Mouse (Mus musculus) T-cell, adult 2 months (primary cell): Measurements from ENCODE around the gene Arntl2.

Experiments used
- DNase-seq: peaks from one replicate; pipeline ENCODE4 v3.0.0; 2022; ENCODE audit warnings: low spot score

The Arntl2 gene

DNA sequence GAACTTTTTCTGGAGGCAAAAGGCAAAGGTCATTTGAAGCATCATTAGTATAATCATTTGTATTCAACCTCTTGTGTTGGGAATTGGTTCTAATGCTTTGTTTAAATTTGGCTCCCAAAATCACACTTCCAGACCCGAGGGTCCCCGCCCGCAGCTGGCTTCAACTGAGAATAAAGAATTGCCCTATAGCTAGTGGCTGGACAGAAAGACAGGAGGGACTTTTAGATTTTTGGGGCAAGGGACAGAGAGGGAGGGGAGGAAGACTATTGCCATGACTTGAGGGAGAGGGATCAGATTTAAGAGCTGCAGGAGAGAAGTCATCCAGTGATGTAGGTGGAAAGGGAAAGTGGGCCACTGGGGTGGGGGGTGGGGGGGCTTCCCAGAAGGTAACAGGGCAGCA, 14.3 kb upstream of the Arntl2 start:
- DNase-seq = no peak

DNA sequence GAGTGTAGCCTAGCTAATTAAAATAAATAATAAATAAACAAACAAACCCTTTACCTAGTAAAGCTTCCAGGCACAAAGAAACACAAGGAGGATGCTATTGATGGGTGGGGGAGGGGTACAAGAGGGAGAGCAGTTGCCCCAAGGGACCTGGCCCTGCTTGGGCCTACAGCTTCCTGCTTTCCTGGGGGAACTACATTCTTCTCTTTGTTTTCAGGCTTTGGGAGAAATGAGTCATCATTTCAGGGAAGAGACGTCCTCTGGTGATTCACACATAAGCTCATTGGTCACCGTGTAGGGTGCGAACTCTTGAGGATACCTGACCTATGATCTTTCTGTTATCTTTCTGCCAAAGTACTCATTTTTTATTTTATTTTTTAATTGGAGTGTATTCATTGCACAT, 2.3 kb upstream of the Arntl2 start:
- no peak for DNase-seq

DNA sequence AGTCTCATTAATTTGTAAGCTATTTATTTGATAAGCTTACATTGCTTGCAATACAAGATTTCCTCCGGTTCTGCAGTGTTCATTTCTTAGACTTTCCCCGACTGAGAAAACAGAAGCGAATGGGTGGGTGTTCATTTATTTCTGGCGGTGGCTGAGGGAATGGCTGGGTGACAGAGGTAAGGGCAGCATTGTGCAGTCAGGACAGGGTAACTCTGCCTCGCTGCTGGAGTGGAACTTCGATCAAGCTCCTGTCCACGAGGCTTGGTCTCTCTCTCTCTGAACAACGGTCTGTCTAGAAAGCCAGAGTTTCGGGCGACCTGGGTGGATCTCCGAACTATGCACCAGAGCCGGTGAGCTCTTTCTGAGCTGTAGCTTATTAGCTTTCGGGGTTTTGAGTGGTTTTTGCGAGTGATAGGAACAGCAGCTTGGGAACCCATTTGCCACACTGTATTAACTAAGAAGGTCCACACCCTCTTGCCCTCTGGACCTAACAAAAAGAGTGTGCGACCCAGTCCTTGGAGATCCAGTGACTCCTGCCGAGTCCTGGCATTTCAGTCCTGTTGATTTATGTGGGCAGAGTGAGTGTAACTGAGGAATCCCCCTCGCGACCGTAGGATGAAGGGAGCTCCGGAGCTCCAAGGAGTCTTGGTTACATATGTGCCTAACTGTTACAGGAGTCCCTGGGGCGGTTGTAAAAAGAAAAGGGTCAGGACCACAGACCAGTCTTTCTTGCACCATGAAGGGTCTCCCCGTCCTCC, 510 bp upstream of the Arntl2 start:
- no peak for DNase-seq

DNA sequence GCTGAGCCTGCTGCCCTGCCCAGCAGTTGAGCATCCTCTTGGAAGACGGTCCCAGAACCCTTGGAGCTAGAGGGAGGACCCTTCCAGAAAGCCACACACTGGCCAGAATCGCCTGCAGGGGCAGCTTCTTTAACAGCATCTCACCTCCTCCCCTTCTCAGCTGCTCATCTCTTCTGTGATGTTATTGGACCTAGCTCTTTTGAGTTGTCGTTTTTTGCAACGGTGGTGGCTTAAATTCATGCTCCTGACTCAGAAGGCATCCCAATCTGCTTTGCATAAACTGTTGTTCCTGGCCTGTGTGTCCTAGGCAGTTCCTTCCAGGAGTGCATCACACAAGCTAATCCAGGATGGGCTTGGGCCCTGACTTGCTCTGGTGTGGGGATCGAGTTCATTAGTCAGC, 1.6 kb downstream of the Arntl2 start:
- no peak for DNase-seq

DNA sequence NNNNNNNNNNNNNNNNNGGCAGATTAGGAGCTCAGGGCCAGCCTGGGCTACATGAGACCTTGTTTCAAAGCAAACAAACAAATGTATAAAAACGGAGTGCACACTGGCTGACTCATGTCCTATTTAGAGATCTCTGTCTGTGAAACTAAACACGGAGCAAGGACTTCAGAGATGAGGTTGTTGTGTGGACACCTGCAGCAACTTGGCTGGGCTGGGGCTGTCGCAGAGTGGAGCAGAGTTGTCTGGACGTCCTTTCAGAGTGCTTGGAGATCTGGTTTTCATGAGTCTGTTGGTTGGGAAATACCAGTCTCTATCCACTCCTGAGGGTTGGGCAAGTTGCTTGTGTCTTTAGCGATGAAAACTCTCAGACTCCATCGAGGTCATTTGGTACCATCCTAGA, 14.1 kb downstream of the Arntl2 start:
- no peak for DNase-seq

DNA sequence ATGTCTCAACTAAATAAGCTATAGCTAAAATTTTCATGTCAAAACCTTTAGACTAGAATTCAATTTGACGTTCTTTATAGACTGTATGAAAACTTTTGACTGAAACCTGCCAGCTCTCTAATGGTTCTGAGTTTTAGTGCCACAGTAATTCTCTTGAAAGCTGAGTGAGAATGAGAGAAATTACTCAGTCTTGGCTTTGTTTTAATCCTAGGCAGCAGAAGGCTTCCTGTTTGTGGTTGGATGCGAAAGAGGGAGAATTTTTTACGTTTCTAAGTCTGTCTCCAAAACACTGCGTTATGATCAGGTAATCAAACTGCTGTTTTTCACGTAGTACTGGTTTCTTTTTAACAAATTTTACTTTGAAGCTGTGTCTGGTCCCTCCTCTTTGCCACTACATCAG, 17.2 kb downstream of the Arntl2 start:
- no peak for DNase-seq

DNA sequence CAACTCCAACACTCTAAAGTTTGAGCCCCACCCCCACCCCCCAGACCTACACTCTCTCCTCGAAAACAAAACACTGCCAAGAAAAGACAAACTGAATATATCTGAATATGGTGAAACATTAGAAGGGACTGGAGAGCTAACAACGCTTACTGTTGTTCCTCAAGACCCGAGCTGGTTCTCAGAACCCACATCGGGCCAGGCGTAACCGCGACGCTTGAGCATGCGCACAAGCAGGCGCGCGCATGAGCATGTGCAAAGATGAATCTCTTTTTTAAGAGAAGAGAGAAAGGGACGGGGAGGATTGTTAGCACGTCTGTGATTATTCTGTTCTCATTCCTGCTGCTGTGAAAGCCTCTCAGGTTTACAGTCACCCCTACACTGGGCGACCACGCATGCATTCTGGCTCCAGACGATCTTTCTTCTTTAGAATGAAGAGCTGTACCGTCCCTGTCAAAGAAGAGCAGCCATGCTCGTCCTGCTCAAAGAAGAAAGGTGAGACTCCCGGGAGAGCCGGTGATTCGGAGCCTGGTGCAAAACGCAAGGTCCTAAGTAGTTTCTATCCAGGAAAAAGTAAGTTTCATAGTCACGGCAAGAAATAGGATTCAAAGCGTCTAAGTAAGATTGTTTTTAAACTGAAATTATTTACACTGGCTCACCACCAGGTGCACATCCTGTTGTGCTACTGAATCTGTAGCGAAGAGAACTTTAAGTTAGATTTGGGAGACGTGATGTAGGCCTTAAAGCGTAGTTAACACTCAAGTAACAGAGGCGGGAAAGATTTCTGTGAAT, 24.5 kb downstream of the Arntl2 start:
- no peak for DNase-seq

DNA sequence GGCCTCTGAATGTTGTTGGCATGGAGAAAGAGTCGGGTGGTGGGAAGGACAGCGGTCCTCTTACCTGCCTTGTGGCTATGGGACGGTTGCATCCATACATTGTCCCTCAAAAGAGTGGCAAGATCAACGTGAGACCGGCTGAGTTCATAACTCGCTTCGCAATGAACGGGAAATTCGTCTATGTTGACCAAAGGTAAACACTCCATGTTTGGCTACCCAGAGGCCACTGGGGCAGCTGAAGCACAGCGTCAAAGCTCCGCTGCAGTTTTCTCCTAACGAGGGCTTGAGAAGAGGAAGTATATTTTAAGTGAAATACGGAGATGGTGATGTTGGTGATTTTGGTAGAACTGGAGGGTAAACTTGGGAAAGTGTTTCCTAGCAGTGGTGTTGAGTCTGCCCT, 26.1 kb downstream of the Arntl2 start:
- no peak for DNase-seq

DNA sequence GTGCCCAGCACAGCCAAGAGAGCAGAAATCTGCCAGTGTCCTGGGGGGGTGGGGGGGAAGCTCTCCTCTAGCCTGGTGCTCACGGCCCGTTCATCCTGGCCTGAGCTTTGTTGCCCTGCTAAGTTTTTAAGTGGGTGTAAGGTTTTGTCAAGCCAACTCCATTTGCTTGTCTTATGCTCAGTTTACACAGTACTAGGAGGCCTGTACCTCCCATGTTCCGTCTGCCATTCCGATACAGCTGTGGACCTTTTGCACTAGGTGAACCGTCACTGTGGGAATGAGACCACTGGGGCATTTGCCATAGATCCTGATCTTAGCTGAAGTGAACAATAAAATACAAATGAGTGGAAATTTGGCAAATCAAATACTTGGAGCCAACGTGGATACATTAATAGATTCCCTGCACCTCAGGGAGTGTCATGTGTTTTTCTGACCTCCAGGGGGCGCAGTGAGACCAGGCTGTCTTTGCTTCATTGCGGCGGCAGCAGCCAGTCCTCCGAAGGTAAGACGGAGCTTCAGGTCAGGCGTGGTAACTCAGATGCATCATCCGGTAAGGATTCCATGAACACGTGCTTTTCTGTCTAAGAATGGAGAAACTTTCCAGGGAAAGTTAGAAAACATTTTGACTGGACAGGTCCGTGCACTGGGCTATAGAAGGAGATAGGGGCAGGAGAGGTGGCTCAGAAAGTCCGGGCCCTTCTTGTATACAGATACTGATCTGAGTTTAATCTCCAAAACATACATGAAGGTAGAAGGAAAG, 29.1 kb downstream of the Arntl2 start:
- peak; percentile 24 for DNase-seq

DNA sequence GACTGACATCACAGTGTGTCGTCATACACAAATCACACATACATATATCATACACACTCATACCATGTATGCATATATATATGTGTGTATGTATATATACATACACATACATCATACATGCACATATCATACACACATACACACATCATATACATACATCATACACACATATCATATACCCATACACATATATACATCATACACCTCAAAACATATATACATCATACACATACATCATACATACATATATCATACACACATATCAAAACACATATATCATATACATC, 29.6 kb downstream of the Arntl2 start:
- DNase-seq = no peak

DNA sequence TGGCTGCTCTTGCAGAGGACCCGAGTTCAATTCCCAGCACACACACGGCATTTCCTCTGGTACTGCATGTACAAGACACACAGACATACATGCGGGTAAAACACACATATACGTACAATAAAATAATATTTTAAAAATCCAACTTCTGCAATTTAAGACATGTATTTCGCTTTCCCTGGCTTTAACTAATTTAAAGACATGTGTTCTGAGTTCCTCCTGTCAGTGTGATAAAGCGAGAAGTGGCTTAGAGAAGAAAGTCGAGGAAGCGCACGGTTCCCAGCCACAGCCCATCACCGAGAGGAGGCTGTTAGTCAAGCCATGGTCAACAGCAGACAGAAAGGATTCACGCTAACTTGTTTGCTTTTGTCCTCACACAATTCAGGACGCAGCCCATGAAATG, 35.5 kb downstream of the Arntl2 start:
- no peak for DNase-seq

DNA sequence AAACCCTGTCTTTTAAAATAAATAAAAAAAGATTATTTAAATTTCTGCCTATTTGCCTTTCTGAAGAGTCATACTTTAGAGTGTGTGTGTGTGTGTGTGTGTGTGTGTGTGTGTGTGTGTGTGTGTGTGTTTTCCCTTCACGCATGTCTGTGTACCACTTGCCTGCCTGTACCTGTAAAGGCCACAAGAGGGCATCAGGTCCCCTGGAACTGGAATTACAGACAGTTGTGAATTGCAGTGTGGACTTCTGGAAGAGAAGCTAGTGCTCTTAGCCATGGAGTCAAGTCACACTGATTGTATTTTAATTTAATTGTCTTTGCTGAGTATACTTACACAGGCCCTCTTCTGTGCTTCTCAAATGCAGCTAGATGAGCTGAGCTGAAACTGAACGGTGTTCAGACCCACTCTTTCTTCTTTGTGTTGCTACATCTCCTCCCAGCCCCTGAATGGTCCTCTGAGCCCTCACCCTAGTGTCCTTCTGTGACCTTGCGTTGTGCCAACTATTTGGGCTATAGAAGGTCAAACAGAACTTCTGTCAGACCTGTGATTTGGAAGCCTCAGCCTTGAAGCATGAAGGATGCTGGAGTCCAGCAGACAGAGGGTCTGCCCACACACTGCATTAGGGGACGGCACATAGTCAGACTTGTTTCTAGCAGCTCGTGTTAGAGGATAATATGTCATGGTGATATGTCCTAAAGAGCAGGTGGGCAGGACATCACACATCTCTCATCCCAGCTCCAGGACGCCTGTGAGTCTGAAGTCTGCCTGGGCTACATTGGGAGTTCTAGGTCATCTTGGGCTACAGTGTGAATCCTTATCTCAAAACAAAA, 37.8 kb downstream of the Arntl2 start:
- DNase-seq = no peak

DNA sequence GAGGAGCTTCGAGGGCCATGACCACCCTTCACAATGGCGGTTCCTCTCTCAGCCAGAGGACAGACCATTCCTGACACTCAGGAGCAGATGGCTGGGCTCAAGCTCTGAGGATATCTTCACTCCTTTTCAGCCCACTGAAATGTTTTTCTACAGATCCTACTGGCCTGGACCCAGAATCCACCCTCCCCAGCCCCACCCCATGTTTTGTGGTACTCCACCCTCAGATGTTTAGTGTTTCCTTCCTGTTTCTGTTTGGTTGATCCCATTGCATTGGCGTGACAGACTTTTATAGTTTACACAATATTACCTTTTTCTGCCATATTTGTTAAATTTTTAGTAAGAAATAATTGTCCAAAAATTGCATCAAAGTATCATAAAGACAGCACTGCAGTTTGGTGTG, 38.5 kb downstream of the Arntl2 start:
- no peak for DNase-seq

DNA sequence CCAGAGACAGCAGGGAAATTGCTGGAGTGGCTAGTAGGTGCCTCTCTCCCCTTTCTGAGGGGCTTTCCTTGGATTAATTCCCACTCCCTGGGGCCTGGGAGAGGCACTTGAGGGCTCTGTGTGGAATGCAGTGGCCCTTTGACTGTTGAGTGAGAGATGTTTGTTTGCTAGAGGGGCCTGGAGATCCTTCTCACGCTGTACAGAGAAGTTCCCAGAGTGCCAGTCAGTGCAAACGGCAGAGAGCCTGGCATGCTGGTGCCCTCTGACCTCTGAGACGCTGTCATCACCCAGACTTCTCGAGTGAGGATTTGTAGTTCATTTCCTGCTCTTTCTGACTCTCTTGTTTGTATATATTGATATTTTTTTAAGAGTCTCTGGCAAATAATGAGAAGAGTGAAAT, 39.9 kb downstream of the Arntl2 start:
- no peak for DNase-seq

DNA sequence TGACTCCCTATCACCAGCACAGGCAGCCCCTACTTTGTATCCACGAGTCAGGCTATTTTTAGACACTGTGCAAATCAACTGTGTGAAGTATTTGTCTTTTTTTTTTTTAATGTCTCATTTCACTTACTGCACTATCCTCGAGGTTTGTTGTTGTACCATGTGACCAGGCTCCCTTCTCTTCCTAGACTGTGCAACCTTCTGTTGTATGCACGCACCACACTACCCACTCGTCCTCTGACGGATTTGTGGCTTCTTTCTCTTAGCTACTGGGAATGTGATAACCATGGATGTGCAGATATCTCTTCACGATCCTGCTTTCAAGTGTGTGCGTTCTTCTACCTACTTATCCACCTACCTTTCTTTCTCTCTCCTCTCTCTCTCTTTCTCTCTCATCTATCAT, 41.5 kb downstream of the Arntl2 start:
- no peak for DNase-seq

DNA sequence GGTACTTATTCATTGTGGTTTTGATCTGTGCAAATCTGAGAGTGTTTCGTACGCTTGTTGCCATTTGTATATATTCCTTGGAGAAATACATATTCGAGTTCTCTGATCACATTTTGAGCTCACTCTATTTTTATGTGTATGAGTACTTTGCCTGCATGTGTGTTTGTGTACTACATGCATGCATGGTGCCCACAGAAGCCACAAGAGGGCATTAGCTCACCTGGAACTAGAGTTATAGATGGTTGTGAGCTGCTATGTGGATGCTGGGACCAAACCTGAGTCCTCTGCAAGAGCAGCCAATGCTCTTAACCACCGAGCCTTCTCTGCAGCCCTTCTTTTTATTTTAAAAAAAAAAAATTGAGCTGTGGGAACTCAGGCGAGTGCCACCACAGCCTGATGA, 42.5 kb downstream of the Arntl2 start:
- DNase-seq = no peak

DNA sequence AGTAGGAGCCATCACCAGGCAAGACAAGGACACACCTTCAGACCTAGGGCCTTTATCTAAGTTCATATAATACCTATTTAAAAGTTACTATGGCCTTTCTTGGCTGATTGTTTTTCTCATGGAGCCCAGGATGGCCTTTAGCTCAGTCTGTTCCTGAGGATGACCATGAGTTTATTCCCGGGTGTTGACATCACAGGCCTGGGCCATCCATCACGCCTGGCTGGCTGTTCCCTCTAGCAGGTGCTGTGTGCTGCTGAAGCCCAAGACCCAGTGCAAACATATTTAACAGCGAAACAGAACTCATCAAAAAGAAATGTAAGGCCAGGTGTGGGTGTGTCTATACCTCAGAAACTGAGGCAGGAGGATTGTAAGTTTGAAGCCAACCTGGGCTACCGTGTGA, 43.0 kb downstream of the Arntl2 start:
- no peak for DNase-seq

DNA sequence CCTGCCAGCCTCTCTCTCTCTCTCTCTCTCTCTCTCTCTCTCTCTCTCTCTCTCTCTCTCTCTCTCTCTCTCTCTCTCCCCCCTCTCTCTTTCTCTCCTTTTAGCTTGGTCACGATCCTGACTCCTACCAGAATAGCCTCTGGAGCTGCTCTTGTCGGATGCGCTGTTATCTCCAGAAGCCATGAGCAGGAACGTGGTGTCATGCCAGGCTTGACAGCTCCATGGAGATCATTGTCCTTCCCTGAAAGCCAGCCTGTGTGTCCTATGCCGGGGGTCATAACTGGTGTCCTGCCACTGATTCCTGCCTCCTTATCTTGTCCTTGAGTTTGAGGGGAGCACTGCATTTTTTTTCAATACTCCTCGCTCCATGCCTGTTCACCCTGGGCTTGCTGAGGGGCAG, 49.0 kb downstream of the Arntl2 start:
- no peak for DNase-seq

DNA sequence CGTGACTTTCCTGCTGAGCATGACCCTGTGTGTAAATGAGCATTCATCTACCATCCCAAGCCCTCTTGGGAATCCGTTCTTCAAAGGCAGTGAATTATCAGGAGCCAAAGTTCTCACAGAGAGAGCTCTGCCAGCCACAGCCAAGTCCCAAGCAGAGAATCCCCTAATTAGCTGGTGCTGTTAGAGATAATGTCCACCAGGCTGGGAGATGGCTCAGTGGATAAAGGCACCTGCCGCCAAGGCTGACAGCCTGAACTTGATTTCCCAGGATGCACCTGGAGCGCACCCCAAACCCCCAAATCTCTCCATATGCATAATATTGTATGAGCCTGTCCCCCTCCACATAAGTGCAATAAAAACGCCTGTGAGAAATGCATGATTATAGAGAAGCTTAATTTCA, 49.5 kb downstream of the Arntl2 start:
- no peak for DNase-seq

DNA sequence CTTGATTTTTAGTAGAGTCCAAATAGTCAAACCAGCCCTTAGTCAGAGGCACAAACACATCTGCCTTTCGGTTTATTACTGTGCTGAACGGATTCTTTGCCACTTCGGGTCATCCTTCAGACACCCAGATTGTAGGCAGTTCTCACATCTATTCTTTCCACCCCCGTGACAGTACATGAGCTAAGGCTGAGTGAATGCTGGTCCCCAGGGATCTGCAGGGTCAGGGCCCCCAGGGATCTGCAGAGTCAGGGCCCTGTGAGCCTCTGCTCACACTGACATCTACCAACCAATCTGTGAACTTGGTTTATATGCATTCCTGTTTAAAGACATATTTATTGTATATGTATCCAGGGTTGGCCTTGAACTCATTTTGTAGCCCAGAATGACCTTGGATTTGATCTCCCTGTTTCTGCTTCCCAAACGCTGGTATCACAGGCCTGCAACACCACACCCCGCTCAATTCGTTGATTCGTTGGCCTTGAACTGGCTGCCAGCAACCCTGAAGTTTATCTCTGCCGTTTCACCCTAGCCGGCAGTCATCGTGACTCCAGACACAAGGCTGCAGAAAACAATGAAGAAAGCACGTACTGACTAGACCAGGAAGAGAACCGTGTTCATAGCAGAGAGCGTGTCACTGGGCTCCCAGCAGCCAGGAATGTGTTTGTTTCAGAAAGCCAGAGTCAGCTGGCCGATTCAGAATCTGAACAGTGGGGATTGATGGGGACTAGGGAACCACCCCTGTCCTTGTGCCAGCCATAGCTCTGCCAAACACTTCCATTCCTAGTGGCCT, 50.3 kb downstream of the Arntl2 start:
- no peak for DNase-seq

DNA sequence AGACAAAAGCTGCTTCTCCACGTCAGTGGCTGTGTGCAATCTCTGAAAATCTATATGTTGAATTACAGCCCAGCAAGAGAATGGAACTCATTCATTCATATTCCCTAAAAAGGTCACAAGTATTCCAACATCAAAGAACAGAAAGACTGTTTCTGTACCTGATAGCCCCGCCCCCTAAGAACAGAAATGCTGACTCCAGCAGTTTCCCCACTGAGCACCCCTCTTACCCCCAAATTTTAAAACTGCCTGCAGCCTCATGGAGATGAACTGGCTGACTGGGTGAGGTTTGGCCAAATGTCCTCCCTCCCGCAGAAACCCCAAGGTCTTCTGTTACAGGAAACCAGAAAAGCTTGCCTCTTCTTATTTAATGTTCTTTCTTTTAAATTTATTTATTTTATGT, 51.5 kb downstream of the Arntl2 start:
- DNase-seq = no peak

DNA sequence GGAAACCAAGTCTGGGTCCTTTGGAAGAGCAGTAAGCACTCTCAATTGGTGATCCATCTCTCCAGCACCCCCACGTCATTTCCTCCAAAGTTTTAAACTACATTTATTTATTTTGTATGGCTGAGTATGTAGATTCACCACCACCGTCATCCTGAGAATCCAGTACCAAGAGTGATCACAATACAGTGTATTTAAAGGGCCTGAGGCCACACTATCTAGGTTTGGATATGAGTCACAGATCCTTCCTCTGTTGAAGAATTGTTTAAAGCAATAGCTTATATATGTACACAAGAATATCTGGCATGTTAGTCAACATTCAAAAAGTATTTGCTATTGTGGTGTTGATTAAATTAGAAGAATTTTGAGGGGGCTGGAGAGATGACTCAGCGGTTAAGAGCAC, 52.4 kb downstream of the Arntl2 start:
- DNase-seq = no peak
